Mouse (Mus musculus) megakaryocyte-erythroid progenitor cell, adult 5-6 weeks (primary cell): ENCODE results near the gene Mtx2. TPM values are rescaled to one million over a fixed set of nuclear protein-coding genes. Genes with fewer than 3 reads are reported as not detected.

Experiments used
- ATAC-seq: replicated peaks from 2 replicates; pipeline ENCODE4 v1.8.0; 2016; ENCODE audit warnings: mild to moderate bottlenecking, inconsistent platforms; ENCODE audit not compliant: severe bottlenecking, poor library complexity, low FRiP score, low TSS enrichment
- total RNA-seq, 2 experiments: library from RNA; stranded (forward) in 1 of 2; stranded (reverse) in 1 of 2; fragments of 200-1000, 215-1000 nt in 1 of 2; fragments of >200 nt in 1 of 2; fragmentation: Nextera tagmentation in 1 of 2; gene quantifications; 2 replicates each; pipeline ENCODE4 v1.2.3; 2014 to 2017

The Mtx2 gene
- total RNA-seq (2014; fragmentation: Nextera tagmentation) (71.8 and 72.1 TPM in 2 replicates), total RNA-seq (2017) (50.6 and 51.1 TPM in 2 replicates)

- peak; percentile 92 for ATAC-seq
Observed at GRCm38 (mm10) chr2:74825730-74826430, at the start of gene Mtx2. Gene Mtx2 (plus strand): TSS chr2:74825803.

GRCm38 (mm10) chr2:74777536-74778275, 47.9 kb upstream of the Mtx2 start:
- ATAC-seq, result no peak

GRCm38 (mm10) chr2:74781386-74781785, 44.2 kb upstream of the Mtx2 start:
- no peak for ATAC-seq

GRCm38 (mm10) chr2:74795531-74795930, 30.1 kb upstream of the Mtx2 start:
- ATAC-seq, result no peak

- no peak for ATAC-seq
Observed at GRCm38 (mm10) chr2:74808431-74808830, 17.2 kb upstream of the Mtx2 start.

- no peak for ATAC-seq
Observed at GRCm38 (mm10) chr2:74822654-74823053, 2.9 kb upstream of the Mtx2 start.

GRCm38 (mm10) chr2:74825371-74825729, 253 bp upstream of the Mtx2 start:
- peak; percentile 20; the same call in 1 of the 2 replicates for ATAC-seq

GRCm38 (mm10) chr2:74846992-74847391, 21.4 kb downstream of the Mtx2 start:
- ATAC-seq, result peak; percentile 87

GRCm38 (mm10) chr2:74847516-74847915, 21.9 kb downstream of the Mtx2 start:
- no peak for ATAC-seq

- ATAC-seq, result no peak
Observed at GRCm38 (mm10) chr2:74850036-74850435, 24.4 kb downstream of the Mtx2 start.

- ATAC-seq, result peak; percentile 93
Observed at GRCm38 (mm10) chr2:74862070-74862476, 36.5 kb downstream of the Mtx2 start.

GRCm38 (mm10) chr2:74865414-74865813, 39.8 kb downstream of the Mtx2 start:
- peak; percentile 90 for ATAC-seq

- ATAC-seq, result no peak
Observed at GRCm38 (mm10) chr2:74874043-74874442, 48.4 kb downstream of the Mtx2 start.

- ATAC-seq, result no peak
Observed at GRCm38 (mm10) chr2:74884357-74884756, 58.8 kb downstream of the Mtx2 start.

GRCm38 (mm10) chr2:74891868-74892267, 66.3 kb downstream of the Mtx2 start:
- ATAC-seq, result peak; percentile 44; the same call in 1 of the 2 replicates

- no peak for ATAC-seq
Observed at GRCm38 (mm10) chr2:74892881-74893615, 67.4 kb downstream of the Mtx2 start.

GRCm38 (mm10) chr2:74894061-74894460, 68.5 kb downstream of the Mtx2 start:
- no peak for ATAC-seq

GRCm38 (mm10) chr2:74899973-74900372, 74.4 kb downstream of the Mtx2 start:
- ATAC-seq, result no peak

GRCm38 (mm10) chr2:74901764-74902295, 76.2 kb downstream of the Mtx2 start:
- ATAC-seq, result no peak
